Mouse (Mus musculus): ENCODE measurements around the gene Crmp1. TPM values are rescaled to one million over a fixed set of nuclear protein-coding genes. Genes with fewer than 3 reads are reported as not detected.

Crmp1 gene
- total and polyA plus RNA-seq, 3 experiments = not detected

- no peaks in the 10 kb centered on the region for H3K4me1 ChIP-seq (ENCODE audit: control insufficient read depth in 1 of 2, insufficient read depth in 2 of 2, low read length in 2 of 2)
- H3K9me3 ChIP-seq (replicated peaks; ENCODE audit: insufficient read depth, low read length) = no peaks in the 10 kb centered on the region
- no peaks in the 10 kb centered on the region for H3K36me3 ChIP-seq (ENCODE audit: control insufficient read depth in 1 of 2, insufficient read depth in 2 of 2, low read length in 2 of 2)
- no peaks in the 10 kb centered on the region for H3K79me2 ChIP-seq (ENCODE audit: control insufficient read depth, insufficient read depth, low read length, poor library complexity)
- no peak overlapping the region for H3K27ac ChIP-seq (ENCODE audit: control insufficient read depth, low read depth, low read length)
- no peaks in the 10 kb centered on the region for H3K27me3 ChIP-seq (ENCODE audit: control insufficient read depth in 1 of 2, insufficient read depth in 2 of 2, low read length in 2 of 2)
- no peak for DNase-seq (ENCODE audit: low read depth, low spot score)
- no peak overlapping the region for H3K4me3 ChIP-seq (ENCODE audit: control insufficient read depth in 1 of 2, insufficient read depth in 1 of 2, low read depth in 2 of 2, low read length in 2 of 2)
- TF ChIP-seq POLR2A (IDR thresholded peaks at IDR 0.05; ENCODE audit: control insufficient read depth in 1 of 2, insufficient read depth in 1 of 2, low read depth in 1 of 2, low read length in 2 of 2, poor library complexity in 1 of 2) (no peak), KAT2A (conservative IDR thresholded peaks at IDR 0.05; ENCODE audit: low read depth, low read length) (no peak), MYB (IDR thresholded peaks at IDR 0.05; ENCODE audit: low read depth, low read length) (no peak), E2F4 (IDR thresholded peaks at IDR 0.05; ENCODE audit: borderline replicate concordance, low read depth, low read length) (no peak), CTCF (IDR thresholded peaks at IDR 0.05 in 2 of 3, conservative IDR thresholded peaks at IDR 0.05 in 1 of 3; ENCODE audit: control insufficient read depth in 1 of 3, insufficient read depth in 1 of 3, low read depth in 2 of 3, low read length in 3 of 3, poor library complexity in 1 of 3, severe bottlenecking in 1 of 3) (no peak), ELF1 (IDR thresholded peaks at IDR 0.05; ENCODE audit: low read depth, low read length) (no peak), TCF12 (IDR thresholded peaks at IDR 0.05; ENCODE audit: low read depth, low read length) (no peak), MAFK (IDR thresholded peaks at IDR 0.05; ENCODE audit: borderline replicate concordance, low read depth, low read length) (no peak), POLR2AphosphoS2 (IDR thresholded peaks at IDR 0.05; ENCODE audit: low read length) (no peak), BHLHE40 (IDR thresholded peaks at IDR 0.05; ENCODE audit: borderline replicate concordance, low read depth, low read length) (no peak), CHD2 (IDR thresholded peaks at IDR 0.05; ENCODE audit: low read length) (no peak), RCOR1 (IDR thresholded peaks at IDR 0.05; ENCODE audit: low read depth, low read length) (no peak), SMC3 (IDR thresholded peaks at IDR 0.05; ENCODE audit: low read depth, low read length) (no peak), ZMIZ1 (IDR thresholded peaks at IDR 0.05; ENCODE audit: low read depth, low read length) (no peak), HCFC1 (IDR thresholded peaks at IDR 0.05; ENCODE audit: low read depth, low read length) (no peak), MYC (IDR thresholded peaks at IDR 0.05; ENCODE audit: low read depth, low read length) (no peak), ZKSCAN1 (IDR thresholded peaks at IDR 0.05; ENCODE audit: low read depth, low read length) (no peak)
- no peak overlapping the region for H3K9ac ChIP-seq (ENCODE audit: control insufficient read depth, low read depth, low read length, poor library complexity, severe bottlenecking)
Measured at GRCm38 (mm10) chr5:37233010-37233557, 8.7 kb upstream of the Crmp1 start.

GRCm38 (mm10) chr5:37238654-37239053 lies 3.1 kb upstream of the Crmp1 start:
- DNase-seq (ENCODE audit: low read depth, low spot score) = no peak
- no peaks in the 10 kb centered on the region for H3K27me3 ChIP-seq (ENCODE audit: control insufficient read depth in 1 of 2, insufficient read depth in 2 of 2, low read length in 2 of 2)

More at GRCm38 (mm10) chr5:37238654-37239053, 3.1 kb upstream of the Crmp1 start:
- Histone ChIP-seq H3K9me3 (replicated peaks; ENCODE audit: insufficient read depth, low read length) (no peaks in the 10 kb centered on the region), H3K79me2 (ENCODE audit: control insufficient read depth, insufficient read depth, low read length, poor library complexity) (no peaks in the 10 kb centered on the region), H3K36me3 (ENCODE audit: control insufficient read depth in 1 of 2, insufficient read depth in 2 of 2, low read length in 2 of 2) (no peaks in the 10 kb centered on the region), H3K9ac (ENCODE audit: control insufficient read depth, low read depth, low read length, poor library complexity, severe bottlenecking) (no peak overlapping the region), H3K4me1 (ENCODE audit: control insufficient read depth in 1 of 2, insufficient read depth in 2 of 2, low read length in 2 of 2) (no peaks in the 10 kb centered on the region), H3K27ac (ENCODE audit: control insufficient read depth, low read depth, low read length) (no peak overlapping the region), H3K4me3 (ENCODE audit: control insufficient read depth in 1 of 2, insufficient read depth in 1 of 2, low read depth in 2 of 2, low read length in 2 of 2) (no peak overlapping the region)
- TF ChIP-seq ZKSCAN1 (IDR thresholded peaks at IDR 0.05; ENCODE audit: low read depth, low read length) = no peak
- TF ChIP-seq NELFE (IDR thresholded peaks at IDR 0.05; ENCODE audit: low read depth, low read length) = no peak
- no peak for TF ChIP-seq ZMIZ1 (IDR thresholded peaks at IDR 0.05; ENCODE audit: low read depth, low read length)
- no peak for TF ChIP-seq UBTF (IDR thresholded peaks at IDR 0.05; ENCODE audit: borderline replicate concordance, insufficient read depth, low read depth, low read length)
- no peak for TF ChIP-seq SMC3 (IDR thresholded peaks at IDR 0.05; ENCODE audit: low read depth, low read length)
- no peak for TF ChIP-seq MYB (IDR thresholded peaks at IDR 0.05; ENCODE audit: low read depth, low read length)
- TF ChIP-seq MEF2A (IDR thresholded peaks at IDR 0.05; ENCODE audit: extremely low read depth, insufficient replicate concordance, low read depth, low read length, poor library complexity, severe bottlenecking) = no peak
- no peak for TF ChIP-seq MAFK (IDR thresholded peaks at IDR 0.05; ENCODE audit: borderline replicate concordance, low read depth, low read length)
- TF ChIP-seq HCFC1 (IDR thresholded peaks at IDR 0.05; ENCODE audit: low read depth, low read length) = no peak
- no peak for TF ChIP-seq JUND (IDR thresholded peaks at IDR 0.05; ENCODE audit: low read depth, low read length)
- no peak for TF ChIP-seq CHD1 (IDR thresholded peaks at IDR 0.05; ENCODE audit: low read depth, low read length)
- TF ChIP-seq ELF1 (IDR thresholded peaks at IDR 0.05; ENCODE audit: low read depth, low read length) = no peak

Data from MEL (cell line).